Mouse (Mus musculus): ENCODE data around the gene Lcn6. TPM values are rescaled to one million over a fixed set of nuclear protein-coding genes. Genes with fewer than 3 reads are reported as not detected.
"Not testable (repeated sequence)": the region's sequence is repeated elsewhere in the genome, so short reads cannot be mapped to it uniquely, and the experiment has no call there.

The Lcn6 gene
- polyA plus RNA-seq, 2 experiments, result not detected

- H3K27me3 ChIP-seq (ENCODE audit: control insufficient read depth, insufficient read depth, low read length), result no peaks in the 10 kb centered on the region
- H3K27ac ChIP-seq (replicated peaks; ENCODE audit: low read depth, low read length), result no peak overlapping the region
- no peaks in the 10 kb centered on the region for H3K36me3 ChIP-seq (ENCODE audit: control insufficient read depth, insufficient read depth, low read length)
- DNase-seq (ENCODE audit: low spot score) (no peak), ATAC-seq (ENCODE audit: low FRiP score, low read depth) (no peak)
- no peaks in the 10 kb centered on the region for H3K4me1 ChIP-seq (ENCODE audit: control insufficient read depth, insufficient read depth, low read length)
- no peak overlapping the region for H3K4me3 ChIP-seq (replicated peaks; ENCODE audit: low read length)
- no peak overlapping the region for H3K4me2 ChIP-seq (replicated peaks; ENCODE audit: low read depth, low read length, severe bottlenecking)
- no peak overlapping the region for H3K9ac ChIP-seq (ENCODE audit: low read depth, low read length, severe bottlenecking)
- H3K9me3 ChIP-seq (ENCODE audit: control insufficient read depth, low read length), result no peaks in the 10 kb centered on the region
- 67% methylated on average over 5 of the region's 5 CpGs for WGBS
- TF ChIP-seq POLR2A (IDR thresholded peaks at IDR 0.05; ENCODE audit: borderline replicate concordance, extremely low read depth, insufficient read depth, insufficient read length), result no peak
These were observed 24.4 kb downstream of the Lcn6 start for GRCm38 (mm10) chr2:25701001-25701400.

GRCm38 (mm10) chr2:25703706-25704105 lies 27.1 kb downstream of the Lcn6 start:
- 80% methylated on average over 4 of the region's 4 CpGs for WGBS
- no peaks in the 10 kb centered on the region for H3K36me3 ChIP-seq (ENCODE audit: control insufficient read depth, insufficient read depth, low read length)
- H3K4me2 ChIP-seq (replicated peaks; ENCODE audit: low read depth, low read length, severe bottlenecking), result no peak overlapping the region
- H3K9me3 ChIP-seq (ENCODE audit: control insufficient read depth, low read length), result no peaks in the 10 kb centered on the region
- no peak for TF ChIP-seq POLR2A (IDR thresholded peaks at IDR 0.05; ENCODE audit: borderline replicate concordance, extremely low read depth, insufficient read depth, insufficient read length)
- peaks cover 6% of the 10 kb centered on the region; the same call in 1 of the 2 replicates for H3K4me1 ChIP-seq (ENCODE audit: control insufficient read depth, insufficient read depth, low read length)
- no peak for DNase-seq (ENCODE audit: low spot score)
- ATAC-seq (ENCODE audit: low FRiP score, low read depth), result no peak
- no peak overlapping the region for H3K4me3 ChIP-seq (replicated peaks; ENCODE audit: low read length)
- no peak overlapping the region for H3K9ac ChIP-seq (ENCODE audit: low read depth, low read length, severe bottlenecking)
- H3K27me3 ChIP-seq (ENCODE audit: control insufficient read depth, insufficient read depth, low read length), result no peaks in the 10 kb centered on the region
- no peak overlapping the region for H3K27ac ChIP-seq (replicated peaks; ENCODE audit: low read depth, low read length)

GRCm38 (mm10) chr2:25706643-25707481 lies 30.3 kb downstream of the Lcn6 start, which contains the start of gene Bmyc:
Gene Bmyc, plus strand, starts transcription at chr2:25706739.
- Histone ChIP-seq H3K9ac (ENCODE audit: low read depth, low read length, severe bottlenecking) (peak within 1 kb of the TSS; percentile 73), H3K36me3 (ENCODE audit: control insufficient read depth, insufficient read depth, low read length) (no peaks in the 10 kb centered on the region), H3K4me3 (replicated peaks; ENCODE audit: low read length) (peak within 1 kb of the TSS; percentile 65), H3K27ac (replicated peaks; ENCODE audit: low read depth, low read length) (peak within 1 kb of the TSS; percentile 77), H3K27me3 (ENCODE audit: control insufficient read depth, insufficient read depth, low read length) (no peaks in the 10 kb centered on the region), H3K9me3 (ENCODE audit: control insufficient read depth, low read length) (no peaks in the 10 kb centered on the region), H3K4me2 (replicated peaks; ENCODE audit: low read depth, low read length, severe bottlenecking) (peak within 1 kb of the TSS; percentile 91), H3K4me1 (ENCODE audit: control insufficient read depth, insufficient read depth, low read length) (peaks cover 6% of the 10 kb centered on the region; the same call in 1 of the 2 replicates)
- under 1% methylated on average over 63 of the region's 78 CpGs for WGBS
- peak; percentile 83 for DNase-seq (ENCODE audit: low spot score)
- ATAC-seq (ENCODE audit: low FRiP score, low read depth), result peak; percentile 92
- 0 out of 2 replicates have a peak, but pooled peaks have one; percentile 43 for TF ChIP-seq POLR2A (IDR thresholded peaks at IDR 0.05; ENCODE audit: borderline replicate concordance, extremely low read depth, insufficient read depth, insufficient read length)

- Histone ChIP-seq H3K36me3 (ENCODE audit: control insufficient read depth, insufficient read depth, low read length) (no peaks in the 10 kb centered on the region), H3K9me3 (ENCODE audit: control insufficient read depth, low read length) (no peaks in the 10 kb centered on the region), H3K9ac (ENCODE audit: low read depth, low read length, severe bottlenecking) (no peak overlapping the region), H3K27me3 (ENCODE audit: control insufficient read depth, insufficient read depth, low read length) (no peaks in the 10 kb centered on the region), H3K4me1 (ENCODE audit: control insufficient read depth, insufficient read depth, low read length) (peaks cover 6% of the 10 kb centered on the region; the same call in 1 of the 2 replicates), H3K4me3 (replicated peaks; ENCODE audit: low read length) (no peak overlapping the region; the same call in 1 of the 2 replicates), H3K27ac (replicated peaks; ENCODE audit: low read depth, low read length) (no peak overlapping the region), H3K4me2 (replicated peaks; ENCODE audit: low read depth, low read length, severe bottlenecking) (peak overlapping the region; percentile 31)
- ATAC-seq (ENCODE audit: low FRiP score, low read depth) (no peak), DNase-seq (ENCODE audit: low spot score) (peak; percentile 12)
- no peak for TF ChIP-seq POLR2A (IDR thresholded peaks at IDR 0.05; ENCODE audit: borderline replicate concordance, extremely low read depth, insufficient read depth, insufficient read length)
- 68% methylated on average over 2 of the region's 2 CpGs for WGBS
These were observed 31.5 kb downstream of the Lcn6 start for GRCm38 (mm10) chr2:25708121-25708520.

- H3K4me3 ChIP-seq (replicated peaks; ENCODE audit: low read length); H3K9ac ChIP-seq (ENCODE audit: low read depth, low read length, severe bottlenecking); H3K36me3 ChIP-seq (ENCODE audit: control insufficient read depth, insufficient read depth, low read length); H3K27me3 ChIP-seq (ENCODE audit: control insufficient read depth, insufficient read depth, low read length); ATAC-seq (ENCODE audit: low FRiP score, low read depth); H3K27ac ChIP-seq (replicated peaks; ENCODE audit: low read depth, low read length); H3K4me1 ChIP-seq (ENCODE audit: control insufficient read depth, insufficient read depth, low read length); DNase-seq (ENCODE audit: low spot score); H3K9me3 ChIP-seq (ENCODE audit: control insufficient read depth, low read length); H3K4me2 ChIP-seq (replicated peaks; ENCODE audit: low read depth, low read length, severe bottlenecking): not testable (repeated sequence)
- 93% methylated on average over 1 of the region's 1 CpGs for WGBS
These were observed 32.5 kb downstream of the Lcn6 start for GRCm38 (mm10) chr2:25709056-25709455.

GRCm38 (mm10) chr2:25709791-25710190 lies 33.2 kb downstream of the Lcn6 start:
- not testable (repeated sequence) for ATAC-seq (ENCODE audit: low FRiP score, low read depth); H3K36me3 ChIP-seq (ENCODE audit: control insufficient read depth, insufficient read depth, low read length); H3K9me3 ChIP-seq (ENCODE audit: control insufficient read depth, low read length); H3K27me3 ChIP-seq (ENCODE audit: control insufficient read depth, insufficient read depth, low read length); H3K4me1 ChIP-seq (ENCODE audit: control insufficient read depth, insufficient read depth, low read length); H3K4me3 ChIP-seq (replicated peaks; ENCODE audit: low read length); DNase-seq (ENCODE audit: low spot score); H3K9ac ChIP-seq (ENCODE audit: low read depth, low read length, severe bottlenecking); H3K4me2 ChIP-seq (replicated peaks; ENCODE audit: low read depth, low read length, severe bottlenecking); H3K27ac ChIP-seq (replicated peaks; ENCODE audit: low read depth, low read length)
- WGBS, result 62% methylated on average over 2 of the region's 2 CpGs

GRCm38 (mm10) chr2:25711641-25712040 lies 35.1 kb downstream of the Lcn6 start:
- not testable (repeated sequence) for H3K27ac ChIP-seq (replicated peaks; ENCODE audit: low read depth, low read length); H3K4me3 ChIP-seq (replicated peaks; ENCODE audit: low read length); H3K36me3 ChIP-seq (ENCODE audit: control insufficient read depth, insufficient read depth, low read length); H3K9ac ChIP-seq (ENCODE audit: low read depth, low read length, severe bottlenecking); H3K9me3 ChIP-seq (ENCODE audit: control insufficient read depth, low read length); H3K27me3 ChIP-seq (ENCODE audit: control insufficient read depth, insufficient read depth, low read length); H3K4me2 ChIP-seq (replicated peaks; ENCODE audit: low read depth, low read length, severe bottlenecking); H3K4me1 ChIP-seq (ENCODE audit: control insufficient read depth, insufficient read depth, low read length); DNase-seq (ENCODE audit: low spot score); ATAC-seq (ENCODE audit: low FRiP score, low read depth)
- WGBS, result 16% methylated on average over 3 of the region's 3 CpGs

All from limb, embryonic 14.5 days (tissue).